Mouse (Mus musculus): Measurements from ENCODE around the gene Cdipt.

Cdipt gene

GRCm38 (mm10) chr7:126975893-126975949 lies at the start of gene Cdipt:
Gene Cdipt (plus strand): TSS chr7:126975914.
- DNase-seq (ENCODE audit: low read depth), result no peak

- DNase-seq (ENCODE audit: low read depth), result no peak
Measured at GRCm38 (mm10) chr7:126926299-126926698, 49.4 kb upstream of the Cdipt start.

GRCm38 (mm10) chr7:126928384-126929037 lies 47.2 kb upstream of the Cdipt start, which contains the start of gene Kctd13:
Gene Kctd13 (plus strand): TSS chr7:126928879.
- DNase-seq (ENCODE audit: low read depth), result peak; percentile 81

GRCm38 (mm10) chr7:126929046-126929445 lies 46.7 kb upstream of the Cdipt start:
- DNase-seq (ENCODE audit: low read depth), result no peak

GRCm38 (mm10) chr7:126932652-126933051 lies 43.1 kb upstream of the Cdipt start:
- no peak for DNase-seq (ENCODE audit: low read depth)

GRCm38 (mm10) chr7:126941171-126941570 lies 34.5 kb upstream of the Cdipt start:
- DNase-seq (ENCODE audit: low read depth), result no peak

GRCm38 (mm10) chr7:126941801-126942200 lies 33.9 kb upstream of the Cdipt start:
- no peak for DNase-seq (ENCODE audit: low read depth)

- DNase-seq (ENCODE audit: low read depth), result no peak
Measured at GRCm38 (mm10) chr7:126946530-126946929, 29.2 kb upstream of the Cdipt start.

- DNase-seq (ENCODE audit: low read depth), result no peak
Measured at GRCm38 (mm10) chr7:126948626-126949025, 27.1 kb upstream of the Cdipt start.

GRCm38 (mm10) chr7:126949403-126949792 lies 26.3 kb upstream of the Cdipt start, which contains the start of gene Asphd1:
Gene Asphd1 (minus strand): TSS chr7:126949582.
- no peak for DNase-seq (ENCODE audit: low read depth)

- DNase-seq (ENCODE audit: low read depth), result no peak
Measured at GRCm38 (mm10) chr7:126949793-126950646, 25.7 kb upstream of the Cdipt start, which contains the start of gene Sez6l2. Gene Sez6l2 (plus strand): TSS chr7:126950563.

- DNase-seq (ENCODE audit: low read depth), result no peak
Measured at GRCm38 (mm10) chr7:126950647-126951615, 24.8 kb upstream of the Cdipt start.

GRCm38 (mm10) chr7:126951741-126952140 lies 24.0 kb upstream of the Cdipt start:
- no peak for DNase-seq (ENCODE audit: low read depth)

- DNase-seq (ENCODE audit: low read depth), result no peak
Measured at GRCm38 (mm10) chr7:126952646-126953045, 23.1 kb upstream of the Cdipt start.

GRCm38 (mm10) chr7:126955125-126955524 lies 20.6 kb upstream of the Cdipt start:
- DNase-seq (ENCODE audit: low read depth), result no peak

GRCm38 (mm10) chr7:126959780-126960179 lies 15.9 kb upstream of the Cdipt start:
- no peak for DNase-seq (ENCODE audit: low read depth)

- no peak for DNase-seq (ENCODE audit: low read depth)
Measured at GRCm38 (mm10) chr7:126961095-126961494, 14.6 kb upstream of the Cdipt start.

GRCm38 (mm10) chr7:126961965-126962364 lies 13.7 kb upstream of the Cdipt start:
- no peak for DNase-seq (ENCODE audit: low read depth)

GRCm38 (mm10) chr7:126963548-126964286 lies 12.0 kb upstream of the Cdipt start:
- DNase-seq (ENCODE audit: low read depth), result no peak

GRCm38 (mm10) chr7:126965568-126965967 lies 10.1 kb upstream of the Cdipt start:
- no peak for DNase-seq (ENCODE audit: low read depth)

GRCm38 (mm10) chr7:126967361-126967760 lies 8.4 kb upstream of the Cdipt start:
- no peak for DNase-seq (ENCODE audit: low read depth)

GRCm38 (mm10) chr7:126975493-126975892 lies 221 bp upstream of the Cdipt start:
- DNase-seq (ENCODE audit: low read depth), result no peak
